Mouse (Mus musculus) erythroblast, embryonic 14.5 days (primary cell): ENCODE measurements around the gene Elane. TPM values are rescaled to one million over a fixed set of nuclear protein-coding genes. Genes with fewer than 3 reads are reported as not detected.
"Not testable (repeated sequence)": the region's sequence is repeated elsewhere in the genome, so short reads cannot be mapped to it uniquely, and the experiment has no call there.

Experiments used
- H3K27me3 ChIP-seq: 2 replicates; pipeline ENCODE4 v1.6.1; 2012; ENCODE audit warnings: inconsistent platforms; ENCODE audit not compliant: control insufficient read depth
- H3K36me3 ChIP-seq: 2 replicates; pipeline ENCODE4 v1.6.1; 2012; ENCODE audit warnings: mild to moderate bottlenecking, inconsistent platforms; ENCODE audit not compliant: control insufficient read depth
- H3K4me1 ChIP-seq: 2 replicates; pipeline ENCODE4 v1.6.1; 2012; ENCODE audit warnings: inconsistent platforms; ENCODE audit not compliant: control insufficient read depth
- H3K4me3 ChIP-seq: replicated peaks from 2 replicates; pipeline ENCODE3; 2012; ENCODE audit warnings: moderate library complexity, mild to moderate bottlenecking, inconsistent platforms
- H3K9me3 ChIP-seq: 2 replicates; pipeline ENCODE4 v1.6.1; 2012; ENCODE audit warnings: low read length, inconsistent platforms, mixed read lengths; ENCODE audit not compliant: control insufficient read depth
- GATA1 ChIP-seq: IDR thresholded peaks from 2 replicates; pipeline ENCODE4 v1.6.1; 2012; ENCODE audit warnings: low read length, inconsistent platforms, mixed read lengths
- TAL1 ChIP-seq: IDR thresholded peaks from 3 replicates; pipeline ENCODE4 v1.6.1; 2012; ENCODE audit warnings: low read length, inconsistent platforms, mixed read lengths
- polyA plus RNA-seq: library from polyadenylated mRNA; stranded (reverse); fragments of >175 nt; gene quantifications from 2 replicates; pipeline ENCODE4 v1.2.3, GENCODE M21; 2012

Elane gene
- polyA plus RNA-seq, 1 experiment = 1.8 TPM

GRCm38 (mm10) chr10:79874290-79874862 is 11.7 kb upstream of the Elane start, which contains the start of the genes Prtn3 and Plppr3:
Gene Prtn3, plus strand, starts transcription at chr10:79874476.
Gene Plppr3, minus strand, starts transcription at chr10:79874634.
- no peak for TF ChIP-seq GATA1
- no peak for TF ChIP-seq TAL1
- Histone ChIP-seq H3K4me1 (peaks cover 21% of the 10 kb centered on the region), H3K4me3 (peak within 1 kb of the TSS; percentile 40), H3K27me3 (peaks cover 60% of the 10 kb centered on the region), H3K9me3 (no peaks in the 10 kb centered on the region), H3K36me3 (no peaks in the 10 kb centered on the region)

- TF ChIP-seq GATA1 (no peak), TAL1 (no peak)
- no peaks in the 10 kb centered on the region for H3K36me3 ChIP-seq
- no peak overlapping the region for H3K4me3 ChIP-seq
- peaks cover 43% of the 10 kb centered on the region for H3K4me1 ChIP-seq
- no peaks in the 10 kb centered on the region for H3K9me3 ChIP-seq
- H3K27me3 ChIP-seq = peaks cover 76% of the 10 kb centered on the region
Observed at GRCm38 (mm10) chr10:79877174-79877573, 8.9 kb upstream of the Elane start.

GRCm38 (mm10) chr10:79877757-79878156 is 8.3 kb upstream of the Elane start:
- peaks cover 48% of the 10 kb centered on the region for H3K4me1 ChIP-seq
- no peak overlapping the region for H3K4me3 ChIP-seq
- H3K9me3 ChIP-seq = no peaks in the 10 kb centered on the region
- H3K36me3 ChIP-seq = no peaks in the 10 kb centered on the region
- peaks cover 77% of the 10 kb centered on the region for H3K27me3 ChIP-seq
- no peak for TF ChIP-seq GATA1
- TF ChIP-seq TAL1 = no peak

- TF ChIP-seq TAL1 = no peak
- no peak for TF ChIP-seq GATA1
- peaks cover 67% of the 10 kb centered on the region for H3K27me3 ChIP-seq
- no peak overlapping the region for H3K4me3 ChIP-seq
- H3K4me1 ChIP-seq = peaks cover 41% of the 10 kb centered on the region
- no peaks in the 10 kb centered on the region for H3K9me3 ChIP-seq
- no peaks in the 10 kb centered on the region for H3K36me3 ChIP-seq
Observed at GRCm38 (mm10) chr10:79879527-79879926, 6.5 kb upstream of the Elane start.

GRCm38 (mm10) chr10:79880721-79881120 is 5.3 kb upstream of the Elane start:
- Histone ChIP-seq H3K4me1 (peaks cover 40% of the 10 kb centered on the region), H3K9me3 (no peaks in the 10 kb centered on the region), H3K4me3 (no peak overlapping the region), H3K36me3 (no peaks in the 10 kb centered on the region), H3K27me3 (peaks cover 56% of the 10 kb centered on the region)
- TF ChIP-seq TAL1 (no peak), GATA1 (no peak)

GRCm38 (mm10) chr10:79881981-79882380 is 4.1 kb upstream of the Elane start:
- no peaks in the 10 kb centered on the region for H3K36me3 ChIP-seq
- peaks cover 54% of the 10 kb centered on the region for H3K27me3 ChIP-seq
- TF ChIP-seq GATA1 = no peak
- TF ChIP-seq TAL1 = no peak
- peaks cover 38% of the 10 kb centered on the region for H3K4me1 ChIP-seq
- H3K4me3 ChIP-seq = peak overlapping the region; percentile 23
- no peaks in the 10 kb centered on the region for H3K9me3 ChIP-seq

- Histone ChIP-seq H3K27me3 (peaks cover 42% of the 10 kb centered on the region), H3K4me1 (peaks cover 28% of the 10 kb centered on the region), H3K4me3 (no peak overlapping the region), H3K36me3 (no peaks in the 10 kb centered on the region), H3K9me3 (no peaks in the 10 kb centered on the region)
- TF ChIP-seq GATA1 = no peak
- TF ChIP-seq TAL1 = no peak
Observed at GRCm38 (mm10) chr10:79883297-79884084, 2.6 kb upstream of the Elane start.

GRCm38 (mm10) chr10:79884446-79884845 is 1.6 kb upstream of the Elane start:
- no peaks in the 10 kb centered on the region for H3K9me3 ChIP-seq
- H3K27me3 ChIP-seq = peaks cover 36% of the 10 kb centered on the region
- peaks cover 28% of the 10 kb centered on the region for H3K4me1 ChIP-seq
- no peak for TF ChIP-seq GATA1
- no peak for TF ChIP-seq TAL1
- H3K36me3 ChIP-seq = no peaks in the 10 kb centered on the region
- no peak overlapping the region for H3K4me3 ChIP-seq

GRCm38 (mm10) chr10:79884938-79885337 is 1.1 kb upstream of the Elane start:
- H3K4me3 ChIP-seq, H3K36me3 ChIP-seq, H3K9me3 ChIP-seq: not testable (repeated sequence)
- H3K27me3 ChIP-seq = peaks cover 33% of the 10 kb centered on the region
- H3K4me1 ChIP-seq = peaks cover 26% of the 10 kb centered on the region
